Mouse (Mus musculus) lung, postnatal 0 days (tissue): ENCODE results near the gene Tpgs1. TPM values are rescaled to one million over a fixed set of nuclear protein-coding genes. Genes with fewer than 3 reads are reported as not detected.

ENCODE experiments used
- ATAC-seq: fragments of 200-750 bp; cut with Nextera tagmentation; 2 replicates; pipeline ENCODE4 v1.8.0; 2017; ENCODE audit warnings: moderate library complexity
- DNase-seq: peaks from one replicate; pipeline ENCODE4 v3.0.0-alpha.2; 2016; ENCODE audit warnings: low spot score
- H3K27ac ChIP-seq: fragments of 300-500 bp; sonication (generic); 2 replicates; pipeline ENCODE4 v1.5.1; 2014; ENCODE audit warnings: antibody characterized with exemption, mild to moderate bottlenecking, low read length, mixed read lengths
- H3K27me3 ChIP-seq: fragments of 300-500 bp; sonication (generic); replicated peaks from 2 replicates; pipeline ENCODE4 v1.6.1; 2014; ENCODE audit warnings: low read length, mixed read lengths; ENCODE audit not compliant: insufficient read depth
- H3K36me3 ChIP-seq: fragments of 300-500 bp; sonication (generic); 2 replicates; pipeline ENCODE4 v1.6.1; 2014; ENCODE audit warnings: low read length, mixed read lengths; ENCODE audit not compliant: insufficient read depth
- H3K4me1 ChIP-seq: fragments of 300-500 bp; sonication (generic); 2 replicates; pipeline ENCODE4 v1.6.1; 2014; ENCODE audit warnings: antibody characterized with exemption, low read depth, low read length, mixed read lengths; ENCODE audit not compliant: insufficient read depth
- H3K4me2 ChIP-seq: fragments of 300-500 bp; sonication (generic); replicated peaks from 2 replicates; pipeline ENCODE4 v1.6.1; 2014; ENCODE audit warnings: low read depth, mild to moderate bottlenecking, low read length, moderate library complexity, mixed read lengths
- H3K4me3 ChIP-seq: fragments of 300-500 bp; sonication (generic); 2 replicates; pipeline ENCODE4 v1.5.1; 2014; ENCODE audit warnings: low read depth, low read length
- H3K9ac ChIP-seq: fragments of 300-500 bp; sonication (generic); replicated peaks from 2 replicates; pipeline ENCODE4 v1.6.1; 2014; ENCODE audit warnings: low read depth, mild to moderate bottlenecking
- H3K9me3 ChIP-seq: fragments of 300-500 bp; sonication (generic); 2 replicates; pipeline ENCODE4 v1.6.1; 2016; ENCODE audit warnings: low read length, mixed read lengths
- CTCF ChIP-seq: IDR thresholded peaks from 2 replicates; pipeline ENCODE4 v1.5.1; 2016; ENCODE audit warnings: antibody characterized with exemption, mild to moderate bottlenecking
- EP300 ChIP-seq: IDR thresholded peaks from 2 replicates; pipeline ENCODE4 v1.6.1; 2016; ENCODE audit warnings: antibody characterized with exemption, mild to moderate bottlenecking, control low read depth
- WGBS: fragments of 180-500 bp; shearing (Covaris S2); extraction: QIAGEN DNeasy Blood & Tissue Kit; methylation state at CpG from one replicate; pipeline ENCODE4 v1.1.7; 2014; 5-methylcytosine and 5-hydroxymethylcytosine counted together
- polyA plus RNA-seq: library from polyadenylated mRNA; unstranded; fragments of >200 nt; fragmentation: Nextera tagmentation; extraction: Ambion mirVana; gene quantifications from 2 replicates; pipeline ENCODE4 v1.2.1, GENCODE M21; 2015

Gene Tpgs1
- polyA plus RNA-seq, 1 experiment from 2014 or later = 71.2 TPM

GRCm38 (mm10) chr10:79712029-79712428, 42.9 kb downstream of the Tpgs1 start:
- Histone ChIP-seq H3K9me3 (no peaks in the 10 kb centered on the region), H3K4me1 (peaks cover 10% of the 10 kb centered on the region; the same call in 1 of the 2 replicates), H3K36me3 (peaks cover 18% of the 10 kb centered on the region), H3K4me3 (no peak overlapping the region), H3K27ac (no peak overlapping the region; the same call in 1 of the 2 replicates), H3K27me3 (peaks cover 18% of the 10 kb centered on the region), H3K9ac (no peak overlapping the region), H3K4me2 (no peak overlapping the region)
- TF ChIP-seq CTCF = peak; percentile 55
- TF ChIP-seq EP300 = no peak
- WGBS = 79% methylated on average over 1 of the region's 1 CpGs
- peak; percentile 48 for DNase-seq
- ATAC-seq = 0 out of 2 replicates have a peak, but pooled peaks have one; percentile 11

- Histone ChIP-seq H3K4me1 (peaks cover 5% of the 10 kb centered on the region; the same call in 1 of the 2 replicates), H3K9me3 (no peaks in the 10 kb centered on the region), H3K27me3 (peaks cover 24% of the 10 kb centered on the region), H3K9ac (no peak overlapping the region), H3K4me2 (no peak overlapping the region), H3K27ac (no peak overlapping the region), H3K36me3 (peaks cover 18% of the 10 kb centered on the region), H3K4me3 (no peak overlapping the region)
- ATAC-seq = peak; percentile 78
- DNase-seq = peak; percentile 89
- 21% methylated on average over 4 of the region's 6 CpGs for WGBS
- TF ChIP-seq EP300 (no peak), CTCF (peak; percentile 85)
Measured at GRCm38 (mm10) chr10:79712499-79713126, 43.4 kb downstream of the Tpgs1 start.

- TF ChIP-seq CTCF (no peak), EP300 (no peak)
Measured at GRCm38 (mm10) chr10:79713163-79713562, 44.0 kb downstream of the Tpgs1 start.

GRCm38 (mm10) chr10:79714996-79715395, 45.8 kb downstream of the Tpgs1 start:
- TF ChIP-seq EP300 (no peak), CTCF (no peak)
- H3K36me3 ChIP-seq = peaks cover 17% of the 10 kb centered on the region; the same call in 1 of the 2 replicates
- no peak overlapping the region for H3K27ac ChIP-seq
- no peaks in the 10 kb centered on the region for H3K9me3 ChIP-seq
- no peak overlapping the region for H3K4me3 ChIP-seq
- no peak for DNase-seq
- WGBS = 67% methylated on average over 4 of the region's 4 CpGs
- peaks cover 40% of the 10 kb centered on the region for H3K27me3 ChIP-seq
- no peak overlapping the region for H3K9ac ChIP-seq
- no peak for ATAC-seq
- H3K4me1 ChIP-seq = peaks cover 5% of the 10 kb centered on the region; the same call in 1 of the 2 replicates
- no peak overlapping the region for H3K4me2 ChIP-seq

More at GRCm38 (mm10) chr10:79713163-79713562, 44.0 kb downstream of the Tpgs1 start:
- no peak overlapping the region for H3K4me2 ChIP-seq
- H3K9me3 ChIP-seq = no peaks in the 10 kb centered on the region
- H3K27me3 ChIP-seq = peaks cover 29% of the 10 kb centered on the region
- no peak overlapping the region for H3K27ac ChIP-seq
- H3K9ac ChIP-seq = no peak overlapping the region
- 44% methylated on average over 1 of the region's 1 CpGs for WGBS
- peaks cover 18% of the 10 kb centered on the region for H3K36me3 ChIP-seq
- ATAC-seq = no peak
- peaks cover 5% of the 10 kb centered on the region; the same call in 1 of the 2 replicates for H3K4me1 ChIP-seq
- no peak overlapping the region for H3K4me3 ChIP-seq
- DNase-seq = no peak

- no peak for ATAC-seq
- peak within 1 kb of the TSS; percentile 52 for H3K4me3 ChIP-seq
- peak within 1 kb of the TSS; percentile 82 for H3K4me2 ChIP-seq
- peaks cover 5% of the 10 kb centered on the region; the same call in 1 of the 2 replicates for H3K4me1 ChIP-seq
- H3K9ac ChIP-seq = no peak within 1 kb of the TSS
- H3K36me3 ChIP-seq = peaks cover 4% of the 10 kb centered on the region; the same call in 1 of the 2 replicates
- WGBS = 5% methylated on average over 27 of the region's 91 CpGs
- no peak for DNase-seq
- peaks cover 40% of the 10 kb centered on the region for H3K27me3 ChIP-seq
- no peaks in the 10 kb centered on the region for H3K9me3 ChIP-seq
- TF ChIP-seq EP300 (no peak), CTCF (no peak)
- H3K27ac ChIP-seq = no peak within 1 kb of the TSS
Measured at GRCm38 (mm10) chr10:79716254-79716987, 47.3 kb downstream of the Tpgs1 start, which contains the start of gene Hcn2. Hcn2 (plus strand) TSS chr10:79716634.

GRCm38 (mm10) chr10:79716988-79717355, 47.8 kb downstream of the Tpgs1 start:
- peak overlapping the region; percentile 52 for H3K4me3 ChIP-seq
- peaks cover 40% of the 10 kb centered on the region for H3K27me3 ChIP-seq
- no peak for DNase-seq
- under 1% methylated on average over 33 of the region's 44 CpGs for WGBS
- H3K36me3 ChIP-seq = no peaks in the 10 kb centered on the region
- H3K9me3 ChIP-seq = no peaks in the 10 kb centered on the region
- peak overlapping the region; percentile 82 for H3K4me2 ChIP-seq
- H3K9ac ChIP-seq = no peak overlapping the region
- TF ChIP-seq EP300 (no peak), CTCF (no peak)
- peaks cover 5% of the 10 kb centered on the region; the same call in 1 of the 2 replicates for H3K4me1 ChIP-seq
- H3K27ac ChIP-seq = no peak overlapping the region
- ATAC-seq = no peak
